Mouse (Mus musculus) megakaryocyte, embryonic 14.5 days (primary cell): ENCODE results near the gene Dgke. TPM values are rescaled to one million over a fixed set of nuclear protein-coding genes. Genes with fewer than 3 reads are reported as not detected.

Experiments
- H3K27me3 ChIP-seq: replicated peaks from 2 replicates; pipeline ENCODE3; 2012; ENCODE audit warnings: inconsistent platforms
- H3K36me3 ChIP-seq: replicated peaks from 2 replicates; pipeline ENCODE3; 2012; ENCODE audit warnings: low read length, inconsistent platforms, mixed read lengths
- H3K4me1 ChIP-seq: 2 replicates; pipeline ENCODE4 v1.6.1; 2012; ENCODE audit warnings: inconsistent platforms
- H3K4me3 ChIP-seq: replicated peaks from 2 replicates; pipeline ENCODE3; 2012; ENCODE audit warnings: moderate library complexity, mild to moderate bottlenecking, inconsistent platforms
- H3K9me3 ChIP-seq: 2 replicates; pipeline ENCODE4 v1.6.1; 2012; ENCODE audit warnings: inconsistent platforms
- FLI1 ChIP-seq: IDR thresholded peaks from 2 replicates; pipeline ENCODE4 v1.6.1; 2012; ENCODE audit warnings: low read length, inconsistent platforms, mixed read lengths
- GATA1 ChIP-seq: IDR thresholded peaks from 3 replicates; pipeline ENCODE4 v1.6.1; 2012; ENCODE audit warnings: mixed read lengths, low read length, inconsistent platforms, borderline replicate concordance
- polyA plus RNA-seq: library from polyadenylated mRNA; stranded (reverse); fragments of >175 nt; gene quantifications from 2 replicates; pipeline ENCODE4 v1.2.3, GENCODE M21; 2012; ENCODE audit warnings: low replicate concordance; ENCODE audit not compliant: insufficient read depth

Gene Dgke
- polyA plus RNA-seq, 1 experiment: 0.70 TPM

DNA sequence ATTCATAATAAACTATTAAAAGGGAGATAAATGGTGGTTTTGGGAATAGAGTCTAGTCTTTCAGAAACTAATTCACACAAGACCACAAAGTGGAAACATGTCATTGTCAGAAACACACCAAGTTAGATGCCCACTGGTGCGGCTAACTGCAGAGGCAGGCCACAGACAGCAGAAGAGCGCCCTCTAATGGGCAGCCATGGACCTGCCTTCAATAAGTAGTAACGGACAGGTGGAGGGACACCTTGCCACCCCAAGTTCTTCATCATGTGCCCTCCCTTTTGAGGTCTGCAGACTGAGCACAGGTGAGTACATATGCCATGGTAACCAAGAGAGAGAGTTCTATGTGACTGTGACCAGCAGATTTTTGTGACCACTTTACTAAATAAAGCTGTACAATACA, 27.3 kb downstream of the Dgke start:
- Histone ChIP-seq H3K36me3 (peaks cover 69% of the 10 kb centered on the region), H3K9me3 (no peaks in the 10 kb centered on the region), H3K27me3 (no peaks in the 10 kb centered on the region), H3K4me1 (peaks cover 11% of the 10 kb centered on the region), H3K4me3 (no peak overlapping the region)
- TF ChIP-seq GATA1 (no peak), FLI1 (no peak)

DNA sequence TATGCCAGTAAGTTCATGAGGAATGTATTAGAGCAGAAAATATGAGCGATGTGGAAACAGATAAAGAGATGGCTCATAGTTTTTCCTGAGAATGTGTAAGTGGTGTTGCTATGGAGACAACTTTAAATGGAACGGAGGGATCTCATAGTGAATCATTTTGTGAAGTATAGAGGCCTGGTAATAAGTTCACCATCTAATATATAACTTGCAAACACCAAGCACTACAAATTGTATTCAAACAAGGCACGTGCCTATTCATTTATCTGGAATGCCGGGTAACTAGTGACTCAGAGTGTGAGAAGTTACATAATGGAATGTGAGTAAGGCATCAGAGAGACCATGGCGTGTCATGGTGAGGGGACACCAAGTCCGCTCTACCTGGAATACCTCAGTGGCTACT, 28.2 kb downstream of the Dgke start:
- peaks cover 64% of the 10 kb centered on the region for H3K36me3 ChIP-seq

DNA sequence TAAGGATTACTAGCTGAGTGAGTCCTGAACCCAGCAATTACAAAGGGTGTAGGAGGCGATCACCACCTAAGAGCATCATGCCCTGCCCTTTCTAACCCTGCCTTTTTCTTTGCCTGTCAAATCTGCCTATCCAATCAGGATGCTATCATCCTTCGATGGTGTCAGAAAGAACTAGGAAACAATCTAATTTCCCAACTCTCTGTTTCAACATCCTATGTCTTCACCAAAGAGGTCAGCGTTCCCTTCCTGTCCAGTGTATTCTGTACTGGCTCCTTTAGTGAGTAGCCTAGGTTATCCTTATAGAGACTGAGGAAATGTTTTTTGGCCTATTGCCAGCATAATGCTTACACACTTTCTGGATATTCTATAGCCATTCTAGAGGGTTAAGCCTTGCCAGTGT, 31.1 kb downstream of the Dgke start:
- H3K4me1 ChIP-seq: peaks cover 11% of the 10 kb centered on the region
- TF ChIP-seq FLI1 (no peak), GATA1 (no peak)
- peaks cover 43% of the 10 kb centered on the region for H3K36me3 ChIP-seq
- no peaks in the 10 kb centered on the region for H3K27me3 ChIP-seq
- H3K4me3 ChIP-seq: no peak overlapping the region
- H3K9me3 ChIP-seq: no peaks in the 10 kb centered on the region

More for the DNA sequence above, 28.2 kb downstream of the Dgke start:
- Histone ChIP-seq H3K9me3 (no peaks in the 10 kb centered on the region), H3K4me1 (peaks cover 11% of the 10 kb centered on the region), H3K27me3 (no peaks in the 10 kb centered on the region), H3K4me3 (no peak overlapping the region)
- TF ChIP-seq FLI1 (no peak), GATA1 (no peak)

DNA sequence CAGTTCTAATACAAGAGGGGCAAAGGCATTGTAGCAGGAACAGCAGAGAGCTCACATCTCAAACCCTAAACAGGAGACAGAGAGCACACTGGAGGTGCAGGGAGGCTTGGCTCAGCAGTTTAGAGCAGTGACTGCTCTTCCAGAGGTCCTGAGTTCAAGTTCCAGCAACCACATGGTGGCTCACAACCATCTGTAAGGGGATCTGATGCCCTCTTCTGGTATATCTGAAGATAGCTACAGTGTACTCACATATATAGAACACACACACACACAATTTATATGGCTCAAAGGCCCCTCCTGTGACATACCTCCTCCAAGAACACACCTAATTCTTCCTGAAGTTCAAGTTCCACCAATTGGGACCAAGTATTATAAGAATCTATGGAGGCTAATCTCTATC, 32.1 kb downstream of the Dgke start:
- H3K27me3 ChIP-seq: no peaks in the 10 kb centered on the region
- TF ChIP-seq FLI1 (no peak), GATA1 (no peak)
- peaks cover 13% of the 10 kb centered on the region for H3K4me1 ChIP-seq
- no peaks in the 10 kb centered on the region for H3K9me3 ChIP-seq
- H3K36me3 ChIP-seq: peaks cover 33% of the 10 kb centered on the region
- no peak overlapping the region for H3K4me3 ChIP-seq

DNA sequence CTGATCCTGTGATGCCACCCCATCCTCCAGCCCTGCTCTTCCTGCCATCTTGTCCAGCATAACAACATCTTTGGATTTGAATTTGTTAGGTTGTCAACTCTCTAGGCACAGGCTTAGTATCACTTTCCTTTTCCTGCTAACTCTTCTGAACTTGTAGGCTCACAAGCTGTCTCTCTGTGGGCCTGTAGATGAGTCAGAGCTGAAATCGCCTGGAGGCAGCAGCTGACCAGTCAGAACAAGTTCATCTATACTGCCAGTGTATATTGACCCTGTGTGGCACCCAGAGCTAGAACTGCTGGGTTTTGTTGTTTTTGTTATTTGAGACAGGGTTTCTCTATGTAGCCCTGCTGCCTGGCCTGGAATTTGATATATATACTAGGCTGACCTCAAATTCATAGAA, 35.5 kb downstream of the Dgke start:
- H3K27me3 ChIP-seq: no peaks in the 10 kb centered on the region
- H3K4me3 ChIP-seq: no peak overlapping the region
- H3K9me3 ChIP-seq: no peaks in the 10 kb centered on the region
- H3K36me3 ChIP-seq: peaks cover 12% of the 10 kb centered on the region
- H3K4me1 ChIP-seq: peaks cover 37% of the 10 kb centered on the region
- no peak for TF ChIP-seq FLI1
- no peak for TF ChIP-seq GATA1

DNA sequence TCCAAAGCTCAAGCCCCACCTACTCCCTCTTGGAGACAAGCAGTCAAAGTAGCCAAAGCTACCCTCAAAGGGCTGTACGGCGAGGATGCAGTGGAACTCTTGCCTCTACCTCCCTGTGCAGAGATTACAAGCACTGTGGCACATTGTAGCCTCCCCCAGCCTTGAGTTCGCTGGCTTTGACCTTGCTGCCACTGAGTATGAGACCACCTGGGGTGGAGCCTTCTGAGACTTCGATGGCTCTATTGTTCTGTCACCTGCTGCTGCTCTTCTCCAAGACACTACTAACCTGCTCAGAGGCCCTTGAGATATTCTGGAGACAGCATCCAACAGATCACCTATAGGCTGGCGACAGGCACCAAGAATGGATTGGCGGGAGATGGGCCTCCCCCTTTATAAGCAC, 36.1 kb downstream of the Dgke start:
- TF ChIP-seq GATA1: no peak
- TF ChIP-seq FLI1: no peak
- Histone ChIP-seq H3K27me3 (no peaks in the 10 kb centered on the region), H3K36me3 (peaks cover 12% of the 10 kb centered on the region), H3K4me3 (no peak overlapping the region), H3K9me3 (no peaks in the 10 kb centered on the region), H3K4me1 (peaks cover 43% of the 10 kb centered on the region)

DNA sequence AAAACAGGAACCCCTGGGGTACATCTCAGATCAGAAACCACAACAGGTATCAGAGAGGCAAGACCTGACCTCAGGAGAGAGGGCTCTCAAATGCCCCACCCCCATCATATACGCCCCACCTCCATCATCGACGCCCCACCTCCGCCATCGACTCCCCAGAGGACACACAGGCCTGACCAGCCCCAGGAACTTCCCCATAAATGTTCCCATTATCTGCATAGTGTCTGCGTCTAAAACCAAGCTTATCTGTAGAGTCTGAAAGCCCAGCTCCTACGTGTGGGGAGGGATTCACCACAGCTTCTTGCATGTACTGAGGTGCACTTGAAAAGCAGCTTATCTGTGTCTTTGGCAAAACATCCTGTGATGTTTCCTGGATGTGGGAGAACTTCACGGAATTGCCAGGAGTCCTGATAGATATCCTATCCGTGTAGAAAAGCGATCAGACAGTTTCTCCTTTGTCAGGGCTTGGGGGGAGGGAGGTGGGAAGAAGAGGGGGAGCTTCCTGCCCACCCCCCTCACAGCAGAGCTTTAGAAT, 37.7 kb downstream of the Dgke start:
- Histone ChIP-seq H3K36me3 (peaks cover 4% of the 10 kb centered on the region), H3K27me3 (no peaks in the 10 kb centered on the region), H3K4me1 (peaks cover 58% of the 10 kb centered on the region), H3K4me3 (no peak overlapping the region), H3K9me3 (no peaks in the 10 kb centered on the region)
- TF ChIP-seq GATA1 (no peak), FLI1 (no peak)

DNA sequence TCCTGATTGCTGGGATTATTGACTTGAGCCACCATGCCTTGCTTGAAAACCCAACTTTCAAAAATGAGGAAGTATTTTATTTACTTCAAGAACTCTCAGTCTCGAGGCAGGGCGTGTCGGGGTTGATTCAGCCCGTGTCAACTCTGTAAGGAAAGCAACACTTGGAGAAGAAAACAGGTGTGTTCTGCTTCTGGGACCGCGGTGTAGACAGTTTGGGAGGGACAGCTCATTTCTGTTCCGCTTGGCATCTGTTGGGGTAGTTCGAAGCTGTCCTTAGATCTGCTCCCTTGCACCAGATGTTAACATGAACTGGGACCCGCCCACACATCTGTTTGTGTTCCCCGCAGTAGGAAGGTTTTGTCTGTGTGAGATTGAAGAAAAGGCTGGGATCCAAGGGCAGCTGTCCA, 38.7 kb downstream of the Dgke start:
- no peak for TF ChIP-seq GATA1
- no peak for TF ChIP-seq FLI1
- Histone ChIP-seq H3K36me3 (peaks cover 5% of the 10 kb centered on the region), H3K4me3 (peak overlapping the region; percentile 40), H3K27me3 (no peaks in the 10 kb centered on the region), H3K4me1 (peaks cover 67% of the 10 kb centered on the region), H3K9me3 (no peaks in the 10 kb centered on the region)

DNA sequence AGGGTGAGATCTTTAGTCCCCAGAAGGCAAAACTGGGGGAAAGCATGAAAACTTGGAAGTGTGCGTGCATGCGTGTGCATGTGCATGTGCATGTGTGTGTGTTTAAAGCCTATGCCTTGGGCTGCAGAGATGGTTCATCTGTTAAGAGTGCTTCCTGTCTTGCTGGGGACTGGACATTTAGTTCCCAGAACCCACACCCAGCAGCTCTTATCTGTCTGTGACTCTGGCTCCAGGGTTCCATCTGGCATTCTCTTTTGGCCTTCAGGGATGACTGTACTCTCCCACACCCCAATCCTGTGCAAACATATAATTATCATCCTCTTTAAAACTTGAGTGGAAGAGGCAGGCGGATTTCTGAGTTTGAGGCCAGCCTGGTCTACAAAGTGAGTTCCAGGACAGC, 40.5 kb downstream of the Dgke start:
- TF ChIP-seq FLI1 (no peak), GATA1 (no peak)
- Histone ChIP-seq H3K9me3 (no peaks in the 10 kb centered on the region), H3K4me3 (peak overlapping the region; percentile 7), H3K4me1 (peaks cover 82% of the 10 kb centered on the region), H3K27me3 (no peaks in the 10 kb centered on the region), H3K36me3 (peaks cover 19% of the 10 kb centered on the region)

DNA sequence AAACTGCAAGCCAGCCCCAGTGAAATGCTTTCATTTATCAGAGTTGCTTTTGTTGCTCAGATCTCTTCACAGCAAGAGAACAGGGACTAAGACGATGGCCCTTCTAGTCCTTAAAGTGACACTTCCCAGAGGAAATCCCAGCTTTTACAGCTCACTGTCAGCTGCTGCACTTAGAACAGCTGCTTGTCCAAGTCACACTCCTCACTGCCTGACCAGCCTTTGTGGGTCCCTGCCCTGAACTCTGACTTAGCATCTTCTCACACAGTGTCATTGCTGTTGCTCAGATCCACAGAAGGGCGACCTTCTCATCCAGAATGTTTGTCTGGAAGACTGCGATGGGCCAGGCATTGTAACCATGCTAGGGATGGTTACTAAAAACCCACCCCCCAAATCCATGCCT, 41.0 kb downstream of the Dgke start:
- H3K36me3 ChIP-seq: peaks cover 24% of the 10 kb centered on the region
- no peaks in the 10 kb centered on the region for H3K9me3 ChIP-seq
- H3K27me3 ChIP-seq: no peaks in the 10 kb centered on the region
- TF ChIP-seq FLI1 (no peak), GATA1 (no peak)
- peaks cover 84% of the 10 kb centered on the region for H3K4me1 ChIP-seq
- H3K4me3 ChIP-seq: no peak overlapping the region

DNA sequence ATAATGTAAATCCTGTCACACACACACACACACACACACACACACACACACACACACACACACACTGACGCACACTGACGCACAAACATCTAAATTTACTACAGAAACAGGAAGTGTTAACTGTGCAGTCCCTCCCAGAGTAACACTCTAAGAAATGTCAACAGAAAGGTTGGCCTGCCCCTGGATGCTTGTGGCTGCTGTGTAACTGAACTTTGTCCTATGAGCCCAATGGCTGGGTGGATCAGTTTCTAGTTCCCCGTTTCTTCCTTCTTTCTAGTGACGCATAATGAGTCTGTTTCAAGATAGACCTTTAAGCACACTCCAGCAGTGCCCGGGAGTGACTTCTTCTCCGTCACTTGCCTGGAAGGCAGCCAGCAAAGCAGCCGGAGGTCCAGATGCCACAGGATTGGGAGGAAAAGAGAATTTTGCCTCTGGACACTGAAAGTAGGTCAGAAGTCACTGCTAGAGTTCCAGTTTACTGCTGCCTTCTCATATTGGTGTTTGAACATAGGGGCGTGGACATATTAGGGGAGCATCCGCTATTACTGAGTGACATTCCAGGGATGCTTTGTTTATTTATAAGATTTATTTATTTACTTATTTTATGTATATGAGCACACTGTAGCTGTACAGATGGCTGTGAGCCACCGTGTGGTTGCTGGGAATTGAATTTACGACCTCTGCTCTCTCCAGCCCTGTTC, 42.3 kb downstream of the Dgke start:
- Histone ChIP-seq H3K27me3 (no peaks in the 10 kb centered on the region), H3K4me3 (peak overlapping the region; percentile 42), H3K9me3 (no peaks in the 10 kb centered on the region), H3K4me1 (peaks cover 86% of the 10 kb centered on the region), H3K36me3 (peaks cover 34% of the 10 kb centered on the region)
- TF ChIP-seq FLI1 (no peak), GATA1 (no peak)
